Mouse (Mus musculus) heart, adult 9 months (tissue): ENCODE results near the gene Wfdc18.

ENCODE experiments used
- DNase-seq, 2 experiments: peaks; one replicate each; pipeline ENCODE4 v3.0.0; 2022; ENCODE audit warnings: low spot score in 2 of 2

Wfdc18 gene

DNA sequence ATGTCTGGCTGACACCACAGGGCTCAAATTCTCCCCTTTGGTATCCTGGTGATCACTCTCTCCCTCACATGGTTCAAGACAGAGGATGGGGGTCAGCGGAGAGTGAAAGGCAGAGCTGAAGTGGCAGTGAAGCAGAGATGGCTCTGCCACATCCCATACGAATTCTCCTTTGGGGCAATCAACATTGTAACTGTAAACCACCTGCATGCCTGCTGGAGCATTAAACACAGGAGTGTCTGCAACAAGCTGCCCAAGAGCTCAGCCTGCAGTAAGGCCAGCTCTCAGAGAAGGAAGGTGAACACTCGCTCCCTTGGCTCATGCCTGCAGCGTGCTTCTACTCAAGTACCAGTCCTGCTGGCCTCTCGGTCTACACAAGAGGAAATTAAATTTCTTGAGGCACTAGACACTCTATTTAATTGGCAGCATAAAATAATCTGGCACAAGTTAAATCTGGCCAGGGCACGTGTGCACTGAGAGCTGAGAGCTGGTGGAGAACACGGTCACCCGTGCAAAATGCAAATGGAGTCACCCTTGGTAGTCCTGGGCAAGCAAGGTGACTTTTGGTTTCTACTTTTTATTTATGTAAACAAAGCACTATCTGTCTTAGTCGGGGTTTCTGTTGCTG, 34.0 kb downstream of the Wfdc18 start:
- no peak for DNase-seq

DNA sequence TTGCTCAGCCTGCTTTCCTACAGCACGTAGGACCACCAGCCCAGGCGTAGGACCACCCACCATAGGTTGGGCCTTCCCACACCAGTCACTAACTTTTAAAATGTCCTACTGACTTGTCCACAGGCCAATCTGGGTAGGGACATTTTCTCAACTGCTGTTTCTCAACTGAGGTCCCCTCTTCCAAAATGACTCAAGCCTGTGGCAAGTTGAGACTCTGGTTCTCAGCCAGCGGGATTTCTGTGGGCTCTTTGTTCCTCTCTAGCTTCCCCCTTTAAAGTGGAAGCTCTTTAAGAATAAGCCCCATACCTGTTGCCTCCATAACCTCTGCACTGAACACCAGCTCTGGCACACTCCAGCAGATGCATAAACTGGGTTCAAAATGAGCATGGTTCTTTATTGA, 34.7 kb downstream of the Wfdc18 start:
- DNase-seq = no peak

DNA sequence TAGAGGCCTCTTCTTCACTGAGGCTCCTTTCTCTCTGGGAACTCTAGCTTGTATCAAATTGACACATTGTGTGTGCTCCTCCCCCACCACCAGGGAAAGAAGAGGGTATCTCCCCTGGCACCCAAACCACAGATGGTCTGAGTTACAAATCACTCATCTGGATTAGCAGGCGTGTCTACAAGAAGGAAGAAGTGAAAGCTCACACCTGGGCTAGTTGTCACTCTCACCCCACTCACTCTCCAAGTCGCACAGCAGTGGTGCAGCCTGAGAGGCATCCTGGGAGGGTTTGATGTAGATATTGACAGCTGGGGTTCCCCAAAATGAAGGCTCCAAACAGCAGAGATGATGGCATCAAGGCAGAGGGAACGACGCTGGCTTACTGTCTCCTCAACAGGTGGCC, 37.3 kb downstream of the Wfdc18 start:
- DNase-seq = peak in 1 of 2 experiments; percentile 11

DNA sequence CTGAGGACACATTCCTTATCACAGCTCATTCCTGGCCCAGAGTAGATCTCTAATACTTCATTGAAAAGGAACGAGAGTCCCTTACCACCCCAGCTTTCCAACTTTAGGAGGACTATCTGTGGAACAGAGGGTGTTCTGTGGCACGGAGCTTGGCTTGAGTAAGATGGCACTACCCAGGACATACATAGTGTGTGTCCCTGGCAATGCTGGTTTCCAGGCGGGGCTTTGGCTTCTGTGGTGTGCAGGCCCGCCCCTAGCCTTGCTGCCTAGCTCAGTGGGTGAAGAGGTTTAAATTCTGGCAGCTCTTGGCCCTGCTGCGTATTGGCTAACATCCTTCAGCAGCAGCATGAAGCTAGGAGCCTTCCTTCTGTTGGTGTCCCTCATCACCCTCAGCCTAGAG, 37.9 kb downstream of the Wfdc18 start, which contains the start of gene Wfdc21:
Wfdc21 (plus strand) TSS at position 260 of the 400 bp plus-strand sequence.
- no peak for DNase-seq

DNA sequence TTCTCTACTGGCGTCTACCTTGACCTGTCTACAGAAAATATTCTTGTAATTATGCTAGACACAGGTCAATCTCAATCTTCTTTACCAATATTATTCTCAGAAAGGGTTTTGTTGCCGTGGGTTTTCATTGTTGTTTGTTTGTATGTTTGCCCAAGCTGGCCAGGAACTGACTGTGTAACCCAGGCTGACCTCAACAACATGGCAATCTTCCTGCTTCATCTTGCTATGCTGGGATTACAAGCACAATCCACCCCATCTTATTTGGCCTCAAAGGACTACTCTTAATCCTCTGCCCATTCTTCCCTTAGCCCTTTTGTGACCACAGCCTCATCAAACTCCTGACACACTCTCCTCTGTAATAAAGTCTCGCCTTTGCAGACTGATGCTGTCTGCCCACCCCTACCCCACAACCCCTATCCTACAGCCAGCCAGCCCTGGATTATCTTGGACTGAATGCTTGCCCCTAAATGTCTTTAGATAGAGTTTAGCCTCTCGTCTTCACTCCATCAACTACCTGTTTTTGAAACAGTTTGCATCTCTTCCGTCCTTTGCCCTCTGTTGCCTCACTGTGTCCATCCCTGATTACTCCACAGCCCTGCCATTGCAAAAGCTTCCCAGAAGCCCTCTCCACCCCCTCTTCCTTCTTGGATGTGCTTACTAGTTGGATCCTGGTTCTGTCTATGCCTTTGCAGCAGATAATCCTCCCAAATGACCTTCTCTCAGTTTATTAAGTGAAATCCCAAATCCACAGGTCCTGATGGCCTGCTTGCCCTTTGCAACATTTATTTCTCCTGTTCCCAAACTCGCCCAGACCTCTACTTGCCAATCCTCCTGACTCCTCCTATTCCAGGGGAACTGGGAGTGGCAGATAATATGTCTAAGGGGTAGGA, 38.8 kb downstream of the Wfdc18 start:
- DNase-seq = no peak

DNA sequence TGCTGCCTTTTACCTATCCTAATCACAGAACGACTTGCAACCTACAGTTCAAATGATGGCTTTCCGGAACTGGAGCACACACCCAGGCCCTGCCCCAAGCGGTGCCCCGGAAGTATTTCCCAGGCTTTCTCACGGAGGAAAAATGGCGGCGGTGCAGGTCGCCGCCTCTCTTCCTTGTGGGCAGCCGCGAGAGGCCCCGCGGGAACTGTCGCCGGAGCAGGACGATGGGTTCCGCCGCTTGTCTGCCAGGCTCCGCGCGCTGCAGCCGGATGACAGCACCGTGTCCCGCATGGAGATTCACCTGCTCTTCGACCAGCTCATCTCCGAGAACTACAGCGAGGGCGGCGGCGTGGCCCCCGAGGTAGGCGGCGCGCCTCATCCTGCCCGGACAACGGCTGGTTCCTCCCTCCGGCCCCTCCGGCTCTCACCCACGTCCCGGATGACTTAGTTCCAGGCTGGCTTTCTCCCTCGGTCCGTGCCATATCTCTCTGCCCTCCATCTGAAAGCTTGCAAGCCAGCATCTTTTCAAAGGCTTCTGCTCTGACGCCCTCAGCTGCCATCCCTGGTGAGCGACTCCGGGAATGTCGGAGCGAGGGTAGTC, 44.9 kb downstream of the Wfdc18 start, which contains the start of gene Heatr6:
Heatr6 (plus strand) TSS at position 116 of the 601 bp plus-strand sequence.
- peak; percentile 84 to 89 for DNase-seq

DNA sequence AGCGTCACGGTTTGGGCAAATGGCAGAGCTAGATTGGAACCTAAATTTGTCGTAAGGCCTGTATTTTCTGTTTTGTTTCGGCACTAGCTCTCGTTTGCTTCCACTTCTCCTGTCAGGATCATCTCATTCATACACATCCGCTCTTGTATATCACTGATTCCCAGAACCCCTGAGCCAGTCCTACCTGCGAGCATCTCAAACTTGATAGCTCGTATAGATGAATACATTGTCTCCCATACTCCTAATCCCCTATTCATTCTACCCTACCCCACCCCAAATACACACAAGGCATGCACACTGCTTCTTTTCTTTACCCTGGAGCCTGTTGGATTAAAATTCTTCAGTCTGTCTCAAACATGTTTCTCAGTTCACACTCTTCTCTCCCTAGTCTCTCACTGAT, 45.4 kb downstream of the Wfdc18 start:
- DNase-seq = no peak
